Mouse (Mus musculus): Measurements from ENCODE around the gene Phf19.

- TF ChIP-seq MAFK (IDR thresholded peaks at IDR 0.05; ENCODE audit: insufficient read depth, low read depth, low read length) = no peak
- TF ChIP-seq HCFC1 (IDR thresholded peaks at IDR 0.05; ENCODE audit: borderline replicate concordance, insufficient read depth, low read length) = no peak
- TF ChIP-seq ZNF384 (IDR thresholded peaks at IDR 0.05; ENCODE audit: low read depth, low read length) = no peak
- no peak for TF ChIP-seq CHD2 (IDR thresholded peaks at IDR 0.05; ENCODE audit: low read depth, low read length)
Observed at GRCm38 (mm10) chr2:34874271-34874670, 39.6 kb downstream of the Phf19 start, which contains the start of gene Cutal.

Measured in ES-E14 (cell line).